Mouse (Mus musculus) liver, embryonic 13.5 days (tissue): ENCODE measurements around the gene Plcxd1. TPM values are rescaled to one million over a fixed set of nuclear protein-coding genes. Genes with fewer than 3 reads are reported as not detected.

Experiments used
- ATAC-seq: fragments of 200-750 bp; cut with Nextera tagmentation; 2 replicates; pipeline ENCODE4 v1.8.0; 2017; ENCODE audit warnings: low read depth, mild to moderate bottlenecking, moderate number of reproducible peaks, moderate library complexity
- DNase-seq: peaks from one replicate; pipeline ENCODE4 v3.0.0; 2022
- H3K27ac ChIP-seq: fragments of 300-500 bp; sonication (generic); 2 replicates; pipeline ENCODE4 v1.5.1; 2015; ENCODE audit warnings: moderate library complexity, mild to moderate bottlenecking, inconsistent platforms
- H3K27me3 ChIP-seq: fragments of 300-500 bp; sonication (generic); 2 replicates; pipeline ENCODE4 v1.6.1; 2015; ENCODE audit warnings: mild to moderate bottlenecking, inconsistent platforms
- H3K36me3 ChIP-seq: fragments of 300-500 bp; sonication (generic); 2 replicates; pipeline ENCODE4 v1.6.1; 2015; ENCODE audit warnings: mild to moderate bottlenecking, inconsistent platforms
- H3K4me1 ChIP-seq: fragments of 300-500 bp; sonication (generic); replicated peaks from 2 replicates; pipeline ENCODE4 v1.6.1; 2015; ENCODE audit warnings: inconsistent platforms
- H3K4me2 ChIP-seq: fragments of 300-500 bp; sonication (generic); 2 replicates; pipeline ENCODE4 v1.6.1; 2015; ENCODE audit warnings: inconsistent platforms, mild to moderate bottlenecking, moderate library complexity
- H3K4me3 ChIP-seq: fragments of 300-500 bp; sonication (generic); replicated peaks from 2 replicates; pipeline ENCODE4 v1.5.1; 2015; ENCODE audit warnings: mild to moderate bottlenecking, inconsistent platforms
- H3K9ac ChIP-seq: fragments of 300-500 bp; sonication (generic); 2 replicates; pipeline ENCODE4 v1.6.1; 2015; ENCODE audit warnings: mild to moderate bottlenecking, inconsistent platforms
- H3K9me3 ChIP-seq: fragments of 300-500 bp; sonication (generic); replicated peaks from 2 replicates; pipeline ENCODE4 v1.6.1; 2016; ENCODE audit warnings: inconsistent platforms
- WGBS: fragments of 180-500 bp; shearing (Covaris S2); methylation state at CpG from one replicate; pipeline ENCODE4 v1.1.7; 2015; ENCODE audit not compliant: insufficient replicate concordance; 5-methylcytosine and 5-hydroxymethylcytosine counted together
- polyA plus RNA-seq: library from polyadenylated mRNA; unstranded; fragments of >200 nt; fragmentation: Nextera tagmentation; extraction: Ambion mirVana; gene quantifications from 2 replicates; pipeline ENCODE4 v1.2.1, GENCODE M21; 2015

Plcxd1 gene
- polyA plus RNA-seq, 1 experiment from 2014 or later: 0.36 TPM

DNA sequence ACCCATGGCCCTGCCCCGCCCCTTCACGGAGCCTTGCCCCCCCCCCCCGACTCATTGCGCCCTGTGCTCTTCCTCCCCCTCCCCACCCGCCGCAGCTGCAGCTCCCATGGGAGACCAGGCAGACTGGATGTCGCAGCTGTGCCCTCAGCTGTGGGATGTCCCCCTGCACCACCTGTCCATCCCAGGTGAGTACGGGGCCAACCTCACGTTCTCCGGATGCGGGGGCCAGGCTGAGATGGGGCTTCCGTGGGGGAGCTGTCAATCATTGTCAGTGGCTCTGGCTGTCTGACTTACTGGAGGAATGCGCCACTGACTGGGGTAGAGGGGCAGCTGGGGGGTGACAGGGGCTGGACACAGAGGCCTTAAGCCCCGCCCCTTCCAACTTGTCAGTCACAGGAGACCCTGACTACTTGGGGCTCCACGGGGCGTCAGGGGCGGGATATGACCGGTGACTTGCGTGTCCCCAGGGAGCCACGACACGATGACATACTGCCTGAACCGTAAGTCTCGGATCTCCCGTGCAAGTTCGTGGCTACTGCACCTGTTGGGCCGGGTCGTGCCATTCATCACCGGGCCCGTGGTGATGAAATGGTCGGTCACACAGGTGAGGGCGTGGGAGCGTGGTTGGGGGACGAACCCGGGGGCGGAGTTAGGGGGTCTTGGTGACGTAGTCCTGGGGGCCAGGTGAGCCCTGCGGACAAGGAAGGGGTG lies 1.3 kb downstream of the Plcxd1 start:
- Histone ChIP-seq H3K9ac (peak overlapping the region; percentile 33; the same call in 1 of the 2 replicates), H3K27ac (no peak overlapping the region), H3K9me3 (no peaks in the 10 kb centered on the region), H3K4me1 (peaks cover 29% of the 10 kb centered on the region), H3K4me3 (peak overlapping the region; percentile 39), H3K4me2 (peak overlapping the region; percentile 66), H3K27me3 (peaks cover 24% of the 10 kb centered on the region), H3K36me3 (peaks cover 39% of the 10 kb centered on the region)
- DNase-seq (no peak), ATAC-seq (peak; percentile 11; the same call in 1 of the 2 replicates)
- WGBS: 3% methylated on average over 37 of the region's 37 CpGs

DNA sequence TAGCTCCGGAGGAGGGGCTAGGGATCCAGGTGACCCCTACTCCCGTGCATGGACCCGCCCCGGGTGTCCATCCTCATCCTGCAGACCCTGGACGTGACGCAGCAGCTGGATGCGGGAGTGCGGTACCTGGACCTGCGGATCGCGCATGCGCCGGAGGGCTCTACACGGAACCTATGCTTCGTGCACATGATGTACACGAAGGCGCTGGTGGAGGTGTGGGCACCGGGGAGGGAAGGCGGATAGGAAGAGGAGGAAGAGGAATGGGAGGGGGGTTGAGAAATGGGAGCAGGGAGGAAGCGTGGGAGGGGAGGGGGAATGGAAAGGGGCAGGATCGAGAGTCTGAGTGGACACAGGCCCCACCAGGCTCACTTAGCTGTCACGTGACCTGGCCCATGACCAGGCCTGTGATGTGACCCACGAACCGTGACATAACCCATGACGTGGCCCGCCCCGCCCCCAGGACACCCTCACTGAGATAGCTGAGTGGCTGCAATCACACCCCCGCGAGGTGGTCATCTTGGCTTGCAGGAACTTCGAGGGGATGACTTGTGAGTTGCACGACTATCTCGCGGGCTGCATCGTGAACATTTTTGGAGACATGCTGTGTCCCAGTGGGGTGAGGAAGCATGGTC lies 2.1 kb downstream of the Plcxd1 start:
- Histone ChIP-seq H3K4me3 (peak overlapping the region; percentile 39), H3K9me3 (no peaks in the 10 kb centered on the region), H3K9ac (no peak overlapping the region), H3K4me2 (peak overlapping the region; percentile 66), H3K27me3 (peaks cover 24% of the 10 kb centered on the region), H3K27ac (no peak overlapping the region), H3K4me1 (peaks cover 36% of the 10 kb centered on the region), H3K36me3 (peaks cover 45% of the 10 kb centered on the region)
- DNase-seq (peak; percentile 50), ATAC-seq (peak; percentile 13)
- WGBS: 16% methylated on average over 33 of the region's 34 CpGs

DNA sequence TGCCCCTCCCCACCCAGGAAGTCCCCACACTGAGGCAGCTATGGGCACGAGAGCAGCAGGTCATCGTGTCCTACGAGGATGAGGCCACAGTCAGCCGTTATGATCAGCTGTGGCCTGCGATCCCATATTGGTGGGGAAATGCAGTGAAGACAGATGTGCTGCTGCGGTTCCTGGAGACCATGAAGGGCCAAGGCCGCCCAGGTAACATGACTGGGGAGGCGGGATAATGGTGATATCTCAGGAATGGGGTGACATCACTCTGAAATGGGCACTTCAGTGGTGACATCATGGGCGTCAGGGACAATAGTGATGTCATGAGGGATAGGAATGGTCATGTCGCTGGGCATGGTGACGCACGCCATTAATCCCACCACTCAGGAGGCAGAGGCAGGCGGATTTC lies 2.7 kb downstream of the Plcxd1 start:
- Histone ChIP-seq H3K36me3 (peaks cover 45% of the 10 kb centered on the region), H3K9me3 (no peaks in the 10 kb centered on the region), H3K27ac (no peak overlapping the region), H3K27me3 (peaks cover 24% of the 10 kb centered on the region), H3K4me3 (no peak overlapping the region), H3K4me1 (peaks cover 41% of the 10 kb centered on the region), H3K9ac (no peak overlapping the region), H3K4me2 (no peak overlapping the region)
- no peak for DNase-seq
- ATAC-seq: no peak
- 79% methylated on average over 13 of the region's 13 CpGs for WGBS

DNA sequence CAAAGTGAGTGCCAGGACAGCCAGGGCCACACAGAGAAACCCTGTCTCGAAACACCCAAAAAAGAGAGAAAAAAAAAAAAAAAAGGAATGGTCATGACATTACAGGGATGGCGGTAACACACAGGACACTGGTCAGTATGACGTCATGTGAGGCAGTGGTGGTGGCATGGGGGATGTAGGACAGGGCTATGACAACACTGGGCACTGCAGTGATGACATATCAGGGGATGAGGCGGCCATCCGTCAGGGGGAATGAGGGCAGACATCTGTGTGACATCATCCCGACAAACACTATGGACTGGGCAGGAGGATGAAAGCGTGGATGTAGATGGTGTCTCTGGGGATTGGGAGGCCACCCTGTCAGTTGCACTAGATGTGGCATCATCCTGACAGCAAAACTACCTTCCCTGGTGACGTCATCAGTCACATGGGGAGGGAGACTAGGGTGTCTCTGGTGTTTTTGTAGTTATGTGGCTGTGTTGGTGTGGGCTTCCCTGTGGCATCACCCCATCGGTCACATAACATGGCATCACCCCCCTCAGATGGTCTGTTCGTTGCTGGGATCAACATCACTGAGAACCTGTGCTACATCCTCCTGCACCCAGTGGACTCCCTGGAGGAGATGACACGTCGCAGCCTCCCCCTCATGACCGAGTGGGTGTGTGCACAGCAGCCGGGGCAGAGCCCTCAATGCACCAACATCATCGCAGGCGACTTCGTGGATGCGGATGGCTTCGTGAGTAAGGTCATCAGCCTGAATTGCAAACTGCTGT lies 3.3 kb downstream of the Plcxd1 start:
- 83% methylated on average over 19 of the region's 19 CpGs for WGBS
- no peak overlapping the region for H3K27ac ChIP-seq
- peaks cover 41% of the 10 kb centered on the region for H3K4me1 ChIP-seq
- no peak overlapping the region for H3K4me3 ChIP-seq
- H3K27me3 ChIP-seq: peaks cover 24% of the 10 kb centered on the region
- DNase-seq (no peak), ATAC-seq (no peak)
- H3K9me3 ChIP-seq: no peaks in the 10 kb centered on the region
- H3K4me2 ChIP-seq: no peak overlapping the region
- H3K9ac ChIP-seq: no peak overlapping the region
- H3K36me3 ChIP-seq: peaks cover 45% of the 10 kb centered on the region

DNA sequence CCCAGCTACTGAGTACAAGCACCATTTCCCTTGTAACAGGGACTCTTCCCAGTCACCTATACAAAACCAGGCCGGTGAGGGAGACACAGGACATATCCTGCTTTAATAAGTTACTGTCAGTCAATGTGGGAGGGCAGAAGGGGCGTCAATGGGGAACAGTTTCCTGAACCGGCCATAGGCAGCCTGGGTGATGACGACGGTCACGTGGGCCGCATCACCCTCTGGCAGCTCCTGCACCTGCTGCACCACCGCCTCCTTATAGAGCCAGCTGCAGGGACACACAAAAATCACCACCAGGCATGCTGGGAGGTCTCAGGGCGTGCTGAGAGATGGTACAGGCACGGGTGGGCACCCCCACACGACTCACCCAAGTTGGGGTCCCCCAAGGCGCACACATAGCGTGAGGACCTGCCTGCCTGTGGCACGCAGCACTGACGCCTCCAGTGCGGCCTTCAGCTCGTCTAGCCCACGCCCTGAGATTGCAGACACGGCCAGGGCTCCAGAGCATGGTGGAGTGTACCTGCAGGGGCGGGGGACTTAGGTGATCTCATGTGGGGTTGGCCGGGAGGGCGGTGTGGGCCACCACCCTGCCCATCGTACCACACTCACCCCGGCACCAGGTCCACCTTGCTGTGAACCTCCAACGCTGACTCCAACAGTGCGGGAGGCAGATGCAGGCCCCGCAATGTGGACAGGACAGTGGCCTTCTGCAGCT lies 4.3 kb downstream of the Plcxd1 start:
- Histone ChIP-seq H3K4me2 (no peak overlapping the region), H3K36me3 (peaks cover 45% of the 10 kb centered on the region), H3K9me3 (no peaks in the 10 kb centered on the region), H3K27ac (no peak overlapping the region), H3K27me3 (peaks cover 19% of the 10 kb centered on the region), H3K9ac (no peak overlapping the region), H3K4me1 (peaks cover 48% of the 10 kb centered on the region), H3K4me3 (no peak overlapping the region)
- no peak for DNase-seq
- WGBS: 86% methylated on average over 27 of the region's 27 CpGs
- ATAC-seq: no peak

DNA sequence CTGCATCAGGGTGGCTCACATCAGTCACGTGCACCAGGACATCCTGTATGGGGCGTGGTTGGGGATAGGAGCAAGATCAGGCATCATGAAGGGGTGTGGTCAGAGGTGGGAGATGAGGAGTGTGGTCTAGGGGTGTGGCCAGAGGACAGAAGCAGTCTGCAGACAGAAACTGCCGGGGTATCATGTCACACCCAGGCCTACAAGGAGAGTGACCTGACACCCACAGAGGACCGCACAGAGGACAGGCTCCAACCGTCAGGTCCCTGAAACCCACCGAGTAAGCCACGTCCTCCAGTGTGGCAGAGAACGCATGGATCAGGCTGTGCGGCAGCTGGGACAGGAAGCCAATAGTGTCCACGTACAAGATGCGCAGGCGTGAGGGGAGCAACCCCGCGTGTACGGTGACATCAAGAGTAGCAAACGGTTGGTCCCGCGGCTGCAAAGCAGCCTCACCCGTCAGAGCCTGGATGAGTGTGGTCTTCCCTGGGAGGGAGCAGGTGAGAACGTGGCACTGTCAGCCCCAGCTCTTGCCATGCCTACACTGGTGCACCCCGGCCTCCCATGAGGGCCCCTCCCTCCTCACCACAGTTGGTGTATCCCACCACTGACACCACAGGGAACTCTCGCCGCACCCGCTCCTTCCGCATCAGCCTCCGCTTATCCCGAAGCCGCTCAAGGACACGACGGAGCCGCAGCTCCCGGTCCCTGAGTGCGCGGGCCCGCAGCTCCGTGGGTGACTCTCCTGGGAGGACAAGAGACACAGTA lies 5.0 kb downstream of the Plcxd1 start:
- peaks cover 45% of the 10 kb centered on the region for H3K36me3 ChIP-seq
- DNase-seq (no peak), ATAC-seq (no peak)
- H3K27me3 ChIP-seq: peaks cover 19% of the 10 kb centered on the region
- no peak overlapping the region for H3K4me3 ChIP-seq
- H3K27ac ChIP-seq: no peak overlapping the region
- H3K9ac ChIP-seq: no peak overlapping the region
- H3K4me2 ChIP-seq: no peak overlapping the region
- no peaks in the 10 kb centered on the region for H3K9me3 ChIP-seq
- 88% methylated on average over 36 of the region's 36 CpGs for WGBS
- peaks cover 51% of the 10 kb centered on the region for H3K4me1 ChIP-seq

DNA sequence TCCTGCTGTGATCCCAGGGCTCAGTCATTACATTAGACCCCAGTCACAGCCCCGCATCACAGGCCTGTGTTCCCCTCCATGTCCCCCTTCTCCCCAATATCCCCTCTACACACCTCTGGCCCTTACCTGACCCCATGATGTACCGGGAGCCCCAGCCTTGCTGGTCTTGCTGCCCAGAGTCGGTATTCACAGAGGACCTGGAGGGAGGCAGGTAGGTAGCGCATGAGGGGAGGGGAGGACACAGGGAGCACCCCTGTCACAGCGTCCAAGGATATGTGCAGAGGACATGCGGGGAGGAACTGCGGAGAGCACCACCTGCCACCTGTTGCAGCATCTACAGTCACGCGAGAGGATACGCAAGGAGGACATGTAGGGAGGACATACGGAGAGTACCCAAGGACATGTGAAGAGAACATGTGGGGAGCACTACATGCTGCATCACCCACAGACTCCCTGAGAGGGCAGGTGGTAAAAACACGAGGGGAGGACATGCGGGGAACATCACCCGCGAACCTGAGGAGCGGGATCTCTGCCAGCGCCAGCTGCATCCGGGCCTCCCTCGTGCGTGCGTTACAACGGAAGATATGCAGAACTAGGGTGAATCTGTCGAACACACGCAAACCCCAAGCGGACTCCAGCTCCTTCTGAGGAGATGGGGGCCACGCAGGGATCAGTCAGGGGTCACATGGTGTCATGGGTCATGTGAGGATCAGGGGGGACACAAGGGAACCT lies 6.5 kb downstream of the Plcxd1 start:
- ATAC-seq (no peak), DNase-seq (no peak)
- Histone ChIP-seq H3K9me3 (no peaks in the 10 kb centered on the region), H3K27ac (no peak overlapping the region), H3K4me2 (peak overlapping the region; percentile 96), H3K4me3 (peak overlapping the region; percentile 83), H3K4me1 (peaks cover 48% of the 10 kb centered on the region), H3K36me3 (peaks cover 45% of the 10 kb centered on the region), H3K9ac (peak overlapping the region; percentile 84), H3K27me3 (peaks cover 5% of the 10 kb centered on the region; the same call in 1 of the 2 replicates)
- 91% methylated on average over 26 of the region's 26 CpGs for WGBS

DNA sequence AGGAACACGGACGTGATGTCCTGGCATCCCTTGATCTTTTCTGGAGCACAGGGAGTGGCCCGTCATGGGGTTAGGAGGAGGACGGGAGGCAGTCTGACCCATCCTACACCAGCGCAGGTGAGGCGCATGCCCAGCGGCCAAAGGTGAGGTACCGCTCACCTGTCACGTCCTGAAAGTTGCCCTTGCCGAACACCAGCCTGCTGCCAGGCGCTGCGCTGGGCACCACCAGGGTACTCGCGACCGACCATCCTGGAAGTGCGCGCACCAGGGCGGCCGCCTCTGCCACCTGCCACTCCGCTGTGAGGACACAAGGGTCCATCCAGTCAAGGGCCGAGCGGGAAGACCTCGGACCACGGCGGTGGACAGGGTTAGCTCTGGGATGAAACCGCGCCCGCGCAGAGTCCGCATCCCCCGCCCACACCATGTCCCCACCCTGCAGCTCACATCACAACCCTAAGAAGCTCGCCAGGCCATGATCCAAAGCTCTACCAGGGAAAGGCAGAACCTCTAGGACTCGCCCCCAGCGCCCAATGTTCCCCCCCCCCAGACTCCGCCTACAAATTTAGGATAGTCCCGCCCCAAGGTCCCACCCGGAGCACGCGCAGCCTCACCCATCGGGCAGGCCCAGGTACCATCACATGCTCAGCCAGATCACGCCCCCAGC lies 7.3 kb downstream of the Plcxd1 start:
- 12% methylated on average over 41 of the region's 41 CpGs for WGBS
- peaks cover 40% of the 10 kb centered on the region for H3K4me1 ChIP-seq
- peaks cover 45% of the 10 kb centered on the region for H3K36me3 ChIP-seq
- DNase-seq (no peak), ATAC-seq (no peak)
- peak overlapping the region; percentile 84 for H3K9ac ChIP-seq
- H3K4me2 ChIP-seq: peak overlapping the region; percentile 96
- H3K4me3 ChIP-seq: peak overlapping the region; percentile 83
- no peaks in the 10 kb centered on the region for H3K27me3 ChIP-seq
- H3K27ac ChIP-seq: peak overlapping the region; percentile 94
- no peaks in the 10 kb centered on the region for H3K9me3 ChIP-seq

DNA sequence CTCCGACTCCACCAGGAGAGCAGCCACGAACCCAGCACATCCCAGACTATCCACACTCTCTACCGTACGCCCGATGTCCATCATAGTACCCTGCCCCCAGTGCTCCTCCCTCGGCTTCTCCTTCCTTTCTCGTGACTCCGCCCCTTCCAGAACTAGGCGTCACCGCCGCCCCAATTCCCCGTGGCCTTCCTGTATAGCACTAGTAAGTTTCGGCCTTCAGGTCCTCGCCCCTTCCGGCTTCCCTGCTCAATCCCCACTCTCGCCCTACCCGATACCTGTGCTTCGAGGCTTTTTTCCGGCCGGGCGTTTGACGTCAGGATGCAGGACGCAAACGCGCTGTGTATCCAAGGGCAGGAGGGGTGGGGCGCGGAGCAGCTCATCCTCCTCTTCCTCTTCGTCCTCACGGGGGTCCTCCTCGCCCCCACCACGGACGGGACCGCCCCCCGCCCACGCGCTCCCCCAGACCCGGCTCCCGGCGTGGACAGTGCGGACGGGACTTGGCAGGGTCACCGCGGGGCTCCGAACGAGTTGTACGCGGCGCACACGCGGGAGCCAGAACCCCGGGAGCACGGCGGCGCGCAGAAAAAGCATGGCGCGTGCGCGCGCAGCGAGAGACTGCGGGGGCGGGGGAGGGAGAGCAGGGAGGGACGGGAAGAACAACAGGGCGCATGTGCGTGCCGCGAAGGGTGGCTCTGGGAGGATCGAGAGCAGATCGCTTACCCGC lies 8.0 kb downstream of the Plcxd1 start, which contains the start of gene Gtpbp6:
Gene Gtpbp6 (minus strand): TSS at position 617 of the 724 bp plus-strand sequence.
- peak within 1 kb of the TSS; percentile 83 for H3K4me3 ChIP-seq
- peak within 1 kb of the TSS; percentile 94 for H3K27ac ChIP-seq
- peak within 1 kb of the TSS; percentile 84 for H3K9ac ChIP-seq
- under 1% methylated on average over 71 of the region's 71 CpGs for WGBS
- ATAC-seq: peak; percentile 83
- peak within 1 kb of the TSS; percentile 96 for H3K4me2 ChIP-seq
- peak; percentile 96 for DNase-seq
- peaks cover 45% of the 10 kb centered on the region for H3K36me3 ChIP-seq
- no peaks in the 10 kb centered on the region for H3K9me3 ChIP-seq
- H3K4me1 ChIP-seq: peaks cover 37% of the 10 kb centered on the region
- H3K27me3 ChIP-seq: no peaks in the 10 kb centered on the region
